Mouse (Mus musculus) lung, adult 2 months (tissue): ENCODE measurements at regions not wholly inside any gene's neighbourhood (a gene's known extent, or its start where the extent isn't known, plus 50 kb on each side); places are given as distances from the start of the nearest gene placed in this dataset.
"Not testable (repeated sequence)": the region's sequence is repeated elsewhere in the genome, so short reads cannot be mapped to it uniquely, and the experiment has no call there.

Experiments
- DNase-seq: peaks from one replicate; pipeline ENCODE4 v3.0.0; 2022
- H3K4me1 ChIP-seq: fragments of 200-500 bp; 2 replicates; pipeline ENCODE4 v1.6.1; 2011; ENCODE audit warnings: low read length; ENCODE audit not compliant: control insufficient read depth, insufficient read depth
- H3K4me3 ChIP-seq: fragments of 200-500 bp; replicated peaks from 2 replicates; pipeline ENCODE3; 2011; ENCODE audit warnings: low read depth, mild to moderate bottlenecking, control low read depth, low read length; ENCODE audit errors: extremely low read depth
- CTCF ChIP-seq: fragments of 200-500 bp; IDR thresholded peaks from 2 replicates; pipeline ENCODE4 v1.5.1; 2011; ENCODE audit warnings: mild to moderate bottlenecking, low read length, control low read depth; ENCODE audit not compliant: insufficient read depth
- POLR2A ChIP-seq: fragments of 200-500 bp; IDR thresholded peaks from 2 replicates; pipeline ENCODE4 v1.6.1; 2011; ENCODE audit warnings: low read depth, mild to moderate bottlenecking, control low read depth, low read length, borderline replicate concordance; ENCODE audit errors: extremely low read depth
- WGBS: fragments of 180-500 bp; shearing (Covaris S2); methylation state at CpG from one replicate; pipeline ENCODE4 v1.1.7; 2018; 5-methylcytosine and 5-hydroxymethylcytosine counted together

DNA sequence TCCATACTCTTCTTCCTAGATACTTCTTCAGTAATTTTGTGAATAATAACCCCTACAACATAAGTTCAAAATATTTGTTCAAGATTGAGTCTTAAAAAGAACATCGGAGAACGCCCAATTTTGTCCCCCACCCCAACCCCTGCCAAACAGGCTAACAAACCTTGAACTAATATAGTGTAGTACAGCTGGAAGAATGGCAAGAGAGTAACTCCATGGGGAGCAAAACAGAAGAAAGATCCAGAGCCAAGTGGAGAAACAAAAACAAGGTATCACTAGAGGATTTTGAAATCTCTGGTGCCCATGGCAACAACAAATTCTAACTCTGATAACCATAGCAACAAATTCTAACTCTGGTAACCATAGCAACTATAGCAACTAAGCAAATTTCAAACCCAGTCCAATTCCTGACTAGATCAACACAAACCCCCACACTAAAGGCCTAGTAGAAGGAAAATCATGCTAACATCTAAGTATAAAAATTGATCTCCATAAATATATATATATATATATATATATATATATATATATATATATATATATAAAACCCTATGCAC lies 74.2 kb upstream of the Magee2 start:
- no peak for TF ChIP-seq POLR2A
- no peak for TF ChIP-seq CTCF
- no peaks in the 10 kb centered on the region for H3K4me1 ChIP-seq
- H3K4me3 ChIP-seq = no peak overlapping the region
- DNase-seq = no peak
- WGBS = 83% methylated on average over 2 of the region's 2 CpGs

DNA sequence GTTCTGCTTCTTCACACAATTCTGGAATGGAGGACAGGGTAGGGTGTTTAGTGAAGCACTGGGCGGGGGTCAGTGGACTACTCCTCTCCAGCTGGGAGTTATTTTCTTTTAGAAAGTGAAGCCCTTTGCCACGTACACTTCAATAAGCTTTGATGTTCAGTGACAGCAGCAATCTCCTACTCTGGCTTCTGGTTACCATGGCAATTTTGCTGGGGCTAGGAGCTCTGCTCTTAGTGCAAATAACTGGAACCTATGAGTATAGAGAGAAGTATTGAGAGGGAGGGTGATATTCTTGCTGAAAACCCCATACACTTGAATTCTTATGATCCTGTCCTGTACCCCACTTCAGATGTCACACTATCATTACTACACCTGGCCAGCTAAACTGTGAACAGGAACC lies 94.5 kb upstream of the Magee2 start:
- TF ChIP-seq CTCF (no peak), POLR2A (no peak)
- WGBS = 46% methylated on average over 2 of the region's 2 CpGs

DNA sequence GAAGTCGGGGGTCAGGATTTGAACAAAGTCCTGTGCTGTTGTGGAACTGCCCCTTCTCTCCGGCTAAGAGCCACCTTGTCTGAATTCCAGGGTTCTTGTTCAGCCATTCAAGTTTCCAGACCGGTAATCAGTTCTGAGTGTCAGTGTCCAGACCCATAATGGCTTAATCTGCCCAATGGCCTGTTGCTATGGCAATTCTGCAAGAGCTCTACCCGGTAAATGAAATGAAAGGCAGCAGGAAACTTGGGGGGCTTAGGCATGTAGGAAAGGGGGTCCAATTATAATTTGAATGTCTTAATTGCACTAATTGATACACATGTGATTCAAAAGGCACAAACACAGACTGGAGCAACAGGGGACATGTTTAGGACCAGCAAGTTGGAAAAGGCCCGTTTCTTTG lies 95.7 kb upstream of the Magee2 start:
- not testable (repeated sequence) for DNase-seq, H3K4me1 ChIP-seq, H3K4me3 ChIP-seq
- WGBS = 79% methylated on average over 4 of the region's 5 CpGs

More for the DNA sequence above, 94.5 kb upstream of the Magee2 start:
- no peaks in the 10 kb centered on the region for H3K4me1 ChIP-seq
- no peak for DNase-seq
- H3K4me3 ChIP-seq = no peak overlapping the region

GRCm38 (mm10) chrX:104953391-104953790 lies 96.3 kb upstream of the Magee2 start:
- DNase-seq, H3K4me3 ChIP-seq, H3K4me1 ChIP-seq: not testable (repeated sequence)
- 95% methylated on average over 1 of the region's 3 CpGs for WGBS

DNA sequence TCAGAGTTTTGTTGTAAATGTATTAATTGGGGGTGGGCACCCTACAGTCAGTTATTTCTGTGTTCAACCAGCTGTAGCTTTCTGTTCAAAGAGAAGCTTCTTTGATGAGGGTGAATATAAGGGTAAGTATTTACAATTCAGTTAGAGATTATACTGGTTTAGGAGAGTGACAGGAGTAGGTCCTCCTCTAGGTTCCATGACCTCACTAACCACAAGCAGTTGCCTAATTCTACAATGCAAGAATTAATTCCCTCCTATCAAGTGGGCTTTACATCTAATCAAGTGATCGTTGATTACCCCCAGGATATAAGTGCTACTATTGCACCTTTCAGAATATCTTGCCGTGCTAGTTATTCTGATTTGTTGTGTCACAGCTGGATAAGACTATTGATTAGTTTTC lies 101.1 kb upstream of the Pbdc1 start:
- DNase-seq = no peak
- WGBS = 75% methylated on average over 2 of the region's 2 CpGs
- H3K4me1 ChIP-seq = no peaks in the 10 kb centered on the region
- no peak overlapping the region for H3K4me3 ChIP-seq
- TF ChIP-seq POLR2A (no peak), CTCF (no peak)

GRCm38 (mm10) chrX:105003260-105003659 lies 76.3 kb upstream of the Pbdc1 start:
- TF ChIP-seq CTCF (no peak), POLR2A (no peak)
- Histone ChIP-seq H3K4me3 (no peak overlapping the region), H3K4me1 (no peaks in the 10 kb centered on the region)
- no peak for DNase-seq
- 38% methylated on average over 3 of the region's 3 CpGs for WGBS

- peak; percentile 2 for DNase-seq
- Histone ChIP-seq H3K4me1 (no peaks in the 10 kb centered on the region), H3K4me3 (no peak overlapping the region)
- TF ChIP-seq CTCF = peak; percentile 28; the same call in 1 of the 2 replicates
- TF ChIP-seq POLR2A = no peak
- 16% methylated on average over 2 of the region's 2 CpGs for WGBS
Observed at GRCm38 (mm10) chrX:105006445-105006844, 73.1 kb upstream of the Pbdc1 start.
